Mouse (Mus musculus) hindbrain, embryonic 11.5 days (tissue): Measurements from ENCODE around the gene Tnpo3. TPM values are rescaled to one million over a fixed set of nuclear protein-coding genes. Genes with fewer than 3 reads are reported as not detected.

Source experiments
- ATAC-seq: fragments of 200-750 bp; cut with Nextera tagmentation; 2 replicates; pipeline ENCODE4 v1.8.0; 2017; ENCODE audit warnings: mild to moderate bottlenecking, moderate TSS enrichment, moderate library complexity; ENCODE audit not compliant: low FRiP score
- DNase-seq: peaks from one replicate; pipeline ENCODE4 v3.0.0-alpha.2; 2015; ENCODE audit warnings: low spot score
- H3K27ac ChIP-seq: fragments of 300-500 bp; sonication (generic); 2 replicates; pipeline ENCODE4 v1.5.1; 2014; ENCODE audit warnings: mild to moderate bottlenecking, low read depth, low read length
- H3K27me3 ChIP-seq: fragments of 300-500 bp; sonication (generic); 2 replicates; pipeline ENCODE4 v1.6.1; 2014; ENCODE audit warnings: mild to moderate bottlenecking, low read length, moderate library complexity, mixed read lengths; ENCODE audit not compliant: control insufficient read depth, insufficient read depth
- H3K36me3 ChIP-seq: fragments of 300-500 bp; sonication (generic); 2 replicates; pipeline ENCODE4 v1.6.1; 2014; ENCODE audit warnings: mild to moderate bottlenecking, low read length, moderate library complexity, mixed read lengths; ENCODE audit not compliant: control insufficient read depth, insufficient read depth
- H3K4me1 ChIP-seq: fragments of 300-500 bp; sonication (generic); replicated peaks from 2 replicates; pipeline ENCODE4 v1.6.1; 2014; ENCODE audit warnings: low read length, mixed read lengths; ENCODE audit not compliant: control insufficient read depth, insufficient read depth
- H3K4me2 ChIP-seq: fragments of 300-500 bp; sonication (generic); replicated peaks from 2 replicates; pipeline ENCODE4 v1.6.1; 2014; ENCODE audit warnings: mild to moderate bottlenecking, low read depth, low read length
- H3K4me3 ChIP-seq: fragments of 300-500 bp; sonication (generic); 2 replicates; pipeline ENCODE4 v1.5.1; 2014; ENCODE audit warnings: low read depth, low read length
- H3K9ac ChIP-seq: fragments of 300-500 bp; sonication (generic); 2 replicates; pipeline ENCODE4 v1.6.1; 2014; ENCODE audit warnings: low read depth, low read length
- H3K9me3 ChIP-seq: fragments of 300-500 bp; sonication (generic); 2 replicates; pipeline ENCODE4 v1.6.1; 2016; ENCODE audit warnings: low read length; ENCODE audit not compliant: control insufficient read depth
- WGBS: fragments of 180-500 bp; shearing (Covaris S2); extraction: QIAGEN DNeasy Blood & Tissue Kit; methylation state at CpG from one replicate; pipeline ENCODE4 v1.1.7; 2014; 5-methylcytosine and 5-hydroxymethylcytosine counted together
- polyA plus RNA-seq: library from polyadenylated mRNA; unstranded; fragments of >200 nt; fragmentation: Nextera tagmentation; extraction: Ambion mirVana; gene quantifications from 2 replicates; pipeline ENCODE4 v1.2.1, GENCODE M21; 2014

Gene Tnpo3
- polyA plus RNA-seq, 1 experiment from 2014 or later, result 97.3 TPM

- Histone ChIP-seq H3K9ac (no peak overlapping the region), H3K36me3 (no peaks in the 10 kb centered on the region), H3K9me3 (no peaks in the 10 kb centered on the region), H3K27ac (no peak overlapping the region), H3K4me3 (peak overlapping the region; percentile 56), H3K4me1 (peaks cover 5% of the 10 kb centered on the region; the same call in 1 of the 2 replicates), H3K27me3 (peaks cover 46% of the 10 kb centered on the region), H3K4me2 (peak overlapping the region; percentile 97)
- ATAC-seq (no peak), DNase-seq (peak; percentile 45)
- 3% methylated on average over 33 of the region's 34 CpGs for WGBS
Observed at GRCm38 (mm10) chr6:29527361-29528164, 82.1 kb downstream of the Tnpo3 start.

DNA sequence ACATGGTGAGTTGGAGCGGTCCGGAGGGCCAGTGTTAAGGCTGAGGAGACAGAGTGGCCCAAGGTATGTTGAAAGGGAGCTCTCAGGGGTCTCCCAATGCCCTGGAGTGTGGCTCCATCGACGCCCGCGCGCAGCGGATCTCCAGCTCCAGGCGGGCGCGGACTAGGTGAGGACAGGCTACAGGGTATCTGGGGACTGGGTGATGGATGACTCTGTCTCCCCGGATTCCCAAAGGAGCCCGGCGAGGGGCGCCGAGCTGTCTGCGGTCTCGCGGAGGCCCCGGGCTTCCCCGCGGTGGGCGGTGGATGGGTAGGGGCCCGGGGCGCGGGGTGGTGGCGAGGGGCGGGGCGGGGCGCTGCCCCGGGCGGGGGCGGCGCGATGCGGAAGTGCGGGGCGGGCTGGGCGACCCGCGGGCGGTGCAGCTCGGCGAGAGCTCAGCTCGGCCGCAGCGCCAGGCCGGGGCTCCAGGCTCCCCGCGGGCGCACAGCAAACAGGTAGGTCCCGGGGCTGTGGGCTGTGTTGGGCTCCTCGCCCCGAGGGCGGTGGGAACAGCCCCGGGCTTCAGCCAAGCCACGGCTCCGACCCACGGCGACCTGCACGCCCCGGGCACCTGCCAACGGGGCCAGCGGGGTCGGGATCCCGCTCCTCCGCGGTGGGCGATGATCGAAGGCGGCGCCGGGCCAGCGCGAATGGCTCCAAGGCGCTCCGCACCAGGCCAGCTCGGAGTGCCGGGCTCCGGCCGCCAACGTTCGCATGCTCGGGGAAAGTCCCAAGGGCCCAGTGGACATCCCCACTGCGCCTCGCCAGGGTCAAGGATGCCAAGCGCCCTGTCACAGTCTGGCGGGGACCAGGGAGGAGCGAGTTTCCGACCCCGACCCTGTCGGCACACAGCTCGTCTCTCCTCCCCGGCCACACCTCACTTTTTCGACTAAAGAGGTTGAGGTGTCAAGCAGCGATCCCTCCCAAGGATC, 83.1 kb downstream of the Tnpo3 start, which contains the start of gene Irf5:
Gene Irf5, plus strand, starts transcription at position 345 of the 971 bp plus-strand sequence.
- peak within 1 kb of the TSS; percentile 97 for H3K4me2 ChIP-seq
- peak; percentile 62 for DNase-seq
- H3K36me3 ChIP-seq, result no peaks in the 10 kb centered on the region
- ATAC-seq, result peak; percentile 74
- peak within 1 kb of the TSS; percentile 43; the same call in 1 of the 2 replicates for H3K9ac ChIP-seq
- H3K4me3 ChIP-seq, result peak within 1 kb of the TSS; percentile 56
- peaks cover 5% of the 10 kb centered on the region; the same call in 1 of the 2 replicates for H3K4me1 ChIP-seq
- H3K9me3 ChIP-seq, result no peaks in the 10 kb centered on the region
- H3K27ac ChIP-seq, result no peak within 1 kb of the TSS
- H3K27me3 ChIP-seq, result peaks cover 46% of the 10 kb centered on the region
- under 1% methylated on average over 68 of the region's 96 CpGs for WGBS

DNA sequence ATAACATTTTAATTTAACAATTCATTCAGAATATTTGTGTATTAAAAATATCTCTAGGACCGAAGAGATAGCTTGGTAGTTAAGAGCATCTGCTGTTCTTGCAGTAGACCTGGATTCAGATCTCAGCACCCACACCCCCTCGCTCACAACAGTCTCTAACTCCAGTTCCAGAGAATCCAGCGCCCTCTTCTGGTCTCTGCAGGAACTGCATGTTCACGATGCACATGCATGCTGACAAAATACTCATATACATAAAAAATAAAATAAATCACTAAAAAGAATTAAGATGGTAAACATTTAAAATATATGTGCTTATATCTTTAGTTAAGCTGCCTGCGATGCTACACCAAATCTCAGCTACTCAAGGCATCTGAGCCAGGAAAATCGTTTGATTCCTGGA, 84.4 kb downstream of the Tnpo3 start:
- no peak overlapping the region for H3K9ac ChIP-seq
- H3K27ac ChIP-seq, result no peak overlapping the region
- no peaks in the 10 kb centered on the region for H3K9me3 ChIP-seq
- H3K4me2 ChIP-seq, result no peak overlapping the region
- peaks cover 5% of the 10 kb centered on the region; the same call in 1 of the 2 replicates for H3K4me1 ChIP-seq
- H3K27me3 ChIP-seq, result peaks cover 41% of the 10 kb centered on the region
- 68% methylated on average over 6 of the region's 6 CpGs for WGBS
- peak; percentile 38 for DNase-seq
- H3K4me3 ChIP-seq, result no peak overlapping the region
- ATAC-seq, result no peak
- H3K36me3 ChIP-seq, result no peaks in the 10 kb centered on the region

- DNase-seq (no peak), ATAC-seq (no peak)
- Histone ChIP-seq H3K27ac (no peak overlapping the region), H3K9ac (no peak overlapping the region), H3K27me3 (peaks cover 31% of the 10 kb centered on the region), H3K36me3 (no peaks in the 10 kb centered on the region), H3K4me2 (no peak overlapping the region), H3K4me1 (peaks cover 5% of the 10 kb centered on the region; the same call in 1 of the 2 replicates), H3K9me3 (no peaks in the 10 kb centered on the region), H3K4me3 (no peak overlapping the region)
- 70% methylated on average over 6 of the region's 6 CpGs for WGBS
Observed at GRCm38 (mm10) chr6:29524034-29524489, 85.6 kb downstream of the Tnpo3 start.

DNA sequence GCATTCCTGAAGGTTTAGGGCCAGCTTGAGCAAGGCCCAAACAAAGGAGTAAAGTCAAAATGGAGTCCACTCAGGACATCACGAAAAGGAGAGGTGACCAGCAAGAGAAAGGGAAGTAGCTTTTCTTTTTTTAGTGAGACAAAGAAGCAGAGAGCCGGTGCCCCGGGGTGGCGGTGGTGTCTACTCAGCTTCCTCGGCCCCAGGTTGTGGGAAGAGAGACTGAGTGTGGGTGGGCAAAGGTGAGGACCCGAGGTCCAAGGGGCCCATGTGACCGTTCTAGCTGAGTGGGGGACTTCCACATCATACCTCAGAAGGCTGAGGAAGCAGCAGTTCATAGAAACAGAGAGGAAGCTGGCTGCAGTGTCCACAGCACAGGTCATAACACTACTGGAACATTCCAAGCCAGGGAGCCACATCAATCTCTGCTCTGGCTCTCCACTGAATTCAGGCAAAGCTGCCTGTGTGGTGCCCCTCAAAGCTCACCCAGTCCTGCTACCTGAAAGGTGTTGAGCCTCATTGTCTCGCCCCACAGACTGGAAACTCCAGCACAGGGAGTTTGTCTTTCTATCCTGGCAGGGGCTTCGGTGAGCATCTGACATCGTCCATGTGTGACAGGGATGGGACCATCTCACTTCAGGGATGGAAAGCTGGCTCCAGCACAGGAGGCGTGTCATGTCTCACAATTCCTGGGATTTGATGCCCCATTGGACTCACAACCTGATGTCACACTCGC, 86.2 kb downstream of the Tnpo3 start:
- H3K27ac ChIP-seq, result no peak overlapping the region
- peaks cover 5% of the 10 kb centered on the region; the same call in 1 of the 2 replicates for H3K4me1 ChIP-seq
- no peaks in the 10 kb centered on the region for H3K9me3 ChIP-seq
- WGBS, result 80% methylated on average over 12 of the region's 12 CpGs
- H3K9ac ChIP-seq, result no peak overlapping the region
- no peaks in the 10 kb centered on the region for H3K36me3 ChIP-seq
- peaks cover 27% of the 10 kb centered on the region for H3K27me3 ChIP-seq
- ATAC-seq (no peak), DNase-seq (no peak)
- H3K4me3 ChIP-seq, result no peak overlapping the region
- no peak overlapping the region for H3K4me2 ChIP-seq

GRCm38 (mm10) chr6:29522626-29523300, 86.9 kb downstream of the Tnpo3 start:
- Histone ChIP-seq H3K27ac (no peak overlapping the region), H3K4me3 (no peak overlapping the region), H3K27me3 (peaks cover 20% of the 10 kb centered on the region), H3K36me3 (no peaks in the 10 kb centered on the region), H3K9ac (no peak overlapping the region), H3K4me1 (peaks cover 5% of the 10 kb centered on the region; the same call in 1 of the 2 replicates), H3K4me2 (no peak overlapping the region), H3K9me3 (no peaks in the 10 kb centered on the region)
- DNase-seq, result no peak
- ATAC-seq, result no peak
- WGBS, result 78% methylated on average over 6 of the region's 6 CpGs

DNA sequence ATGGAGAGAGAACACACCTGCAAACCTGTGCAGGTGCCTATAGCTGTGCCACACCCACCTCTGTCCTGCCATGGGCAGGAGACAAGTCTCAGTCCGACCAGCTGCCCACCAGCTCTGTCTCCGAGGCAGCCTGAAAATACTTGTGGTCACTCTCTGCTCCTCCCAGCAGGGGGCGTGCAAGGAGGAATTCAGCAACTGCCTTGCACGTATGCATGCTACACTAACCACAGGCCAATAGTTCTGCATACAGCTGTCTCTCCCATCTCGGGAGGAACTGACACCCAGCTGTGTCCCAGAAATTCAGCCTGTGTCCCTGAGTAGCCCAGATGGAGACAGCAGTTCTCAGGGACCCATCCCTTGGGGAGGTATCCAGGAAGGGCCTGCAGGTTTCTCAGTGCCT, 92.5 kb downstream of the Tnpo3 start:
- H3K9ac ChIP-seq, result no peak overlapping the region
- DNase-seq (peak; percentile 83), ATAC-seq (peak; percentile 35; the same call in 1 of the 2 replicates)
- WGBS, result 9% methylated on average over 5 of the region's 5 CpGs
- H3K36me3 ChIP-seq, result no peaks in the 10 kb centered on the region
- H3K27ac ChIP-seq, result no peak overlapping the region
- H3K4me3 ChIP-seq, result no peak overlapping the region
- no peaks in the 10 kb centered on the region for H3K27me3 ChIP-seq
- no peaks in the 10 kb centered on the region for H3K9me3 ChIP-seq
- H3K4me2 ChIP-seq, result no peak overlapping the region
- H3K4me1 ChIP-seq, result no peaks in the 10 kb centered on the region
